Comparison of ENCODE assay signal across 8 mouse cellular contexts in the genomic region with DNA sequence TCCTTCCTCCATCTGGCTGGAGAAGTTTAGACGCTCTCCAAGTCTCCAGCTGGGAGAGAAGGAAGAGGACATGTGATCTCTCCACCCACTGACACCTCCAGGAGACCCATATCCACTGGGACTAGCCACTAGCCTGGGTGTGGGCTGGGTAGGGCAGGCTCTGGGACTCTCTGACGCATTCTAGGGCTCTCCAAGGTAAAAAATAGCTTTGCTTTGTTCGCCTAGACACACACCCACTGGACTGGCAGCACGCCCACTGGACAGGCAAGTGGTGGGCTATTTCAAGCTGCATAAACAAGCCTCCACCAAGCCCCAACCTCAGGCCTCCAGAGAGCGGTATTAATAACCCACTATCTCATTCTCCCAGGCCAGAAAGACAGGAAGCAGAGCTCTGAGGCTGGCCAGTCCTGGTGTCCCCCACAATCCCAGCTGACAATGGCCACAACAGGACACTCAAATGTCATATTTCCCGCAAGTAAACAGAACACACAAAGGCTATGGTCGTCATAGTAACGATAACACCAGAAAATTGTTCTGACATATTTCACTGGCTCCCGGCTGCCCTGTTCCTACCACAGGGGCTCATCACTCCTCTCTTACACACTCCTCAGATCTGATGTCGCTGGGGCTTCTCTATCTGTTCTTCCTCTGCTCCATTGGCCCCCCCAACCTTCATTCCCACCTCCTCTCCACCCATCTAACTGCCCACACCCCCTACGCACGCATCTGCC. TPM values are rescaled to one million over a fixed set of nuclear protein-coding genes. Genes with fewer than 3 reads are reported as not detected.
A peak's percentile ranks its signal among the peaks of the same experiment; 100 is the strongest.
DNase-seq lines count a peak whose midpoint lies in the region; ATAC-seq lines count a peak whose summit lies in the region.

No protein-coding gene starts in this region.

- no peak overlapping the region for H3K9ac ChIP-seq in kidney, embryonic 15.5 days
- H3K9ac ChIP-seq in liver, embryonic 16.5 days (ENCODE audit: low read depth, low read length) = no peak overlapping the region

- no peak overlapping the region for H3K4me3 ChIP-seq in kidney, embryonic 15.5 days (replicated peaks)
- H3K4me3 ChIP-seq in liver, embryonic 16.5 days (ENCODE audit: low read depth, low read length) = no peak overlapping the region

- H3K9me3 ChIP-seq in kidney, embryonic 15.5 days (replicated peaks) = no peaks in the 10 kb centered on the region
- no peaks in the 10 kb centered on the region for H3K9me3 ChIP-seq in liver, embryonic 16.5 days (replicated peaks; ENCODE audit: control insufficient read depth, low read length)

- H3K4me2 ChIP-seq in kidney, embryonic 15.5 days = no peak overlapping the region
- no peak overlapping the region for H3K4me2 ChIP-seq in liver, embryonic 16.5 days (ENCODE audit: low read depth, low read length)

- no peaks in the 10 kb centered on the region for H3K27me3 ChIP-seq in kidney, embryonic 15.5 days
- H3K27me3 ChIP-seq in liver, embryonic 16.5 days (ENCODE audit: control insufficient read depth, insufficient read depth, low read depth, low read length) = no peaks in the 10 kb centered on the region

- H3K36me3 ChIP-seq in kidney, embryonic 15.5 days = no peaks in the 10 kb centered on the region
- H3K36me3 ChIP-seq in liver, embryonic 16.5 days (ENCODE audit: control insufficient read depth, insufficient read depth) = no peaks in the 10 kb centered on the region

- WGBS in kidney, embryonic 15.5 days = 68% methylated on average over 12 of the region's 12 CpGs
- 32% methylated on average over 12 of the region's 12 CpGs for WGBS in liver, embryonic 16.5 days (ENCODE audit: insufficient replicate concordance)

- no peaks in the 10 kb centered on the region for H3K4me1 ChIP-seq in kidney, embryonic 15.5 days
- H3K4me1 ChIP-seq in liver, embryonic 16.5 days (ENCODE audit: control insufficient read depth, low read depth, low read length) = no peaks in the 10 kb centered on the region

- H3K27ac ChIP-seq in kidney, embryonic 15.5 days = peak overlapping the region; percentile 67
- H3K27ac ChIP-seq in liver, embryonic 16.5 days (ENCODE audit: low read length) = no peak overlapping the region

- peak; percentile 86 for ATAC-seq in kidney, embryonic 15.5 days (replicated peaks; ENCODE audit: low FRiP score)
- peak; percentile 43 for ATAC-seq in liver, embryonic 16.5 days (ENCODE audit: low read depth)

- peak; percentile 16 to 57 for DNase-seq in cerebellum, postnatal 14 days
- no peak for DNase-seq in cerebellum, adult 11-12 months
- peak; percentile 34 to 42 for DNase-seq in adrenal gland, postnatal 36 days
- peak; percentile 97 for DNase-seq in heart, adult 18-20 months
- DNase-seq in right cerebral cortex, postnatal 4 days = peak; percentile 26
- no peak for DNase-seq in cerebellum, postnatal 36 days

RNA-seq across cellular contexts. Expression of gene Ssu2, which starts 14.3 kb away (rescaled TPM):
- total RNA-seq in adrenal gland, postnatal 36 days (2021) = 10 to 100 TPM in 1 of 2 experiments, under 1 TPM in 1; 0.40 to 32.8 TPM
- total RNA-seq in heart, adult 18-20 months (2021) = 1 to 10 TPM in 1 of 2 experiments, under 1 TPM in 1; 0.72 to 1.1 TPM
- 3.2 and 3.5 TPM in 2 replicates for polyA plus RNA-seq in kidney, embryonic 15.5 days (2015; fragmentation: Nextera tagmentation; extraction: Ambion mirVana)
- 0.06 TPM in 1 of 2 replicates, not detected in the other for polyA plus RNA-seq in liver, embryonic 16.5 days (2015; fragmentation: Nextera tagmentation; extraction: Ambion mirVana)

RNA-seq across cellular contexts. Expression of gene Cav3, which starts 57.2 kb away (rescaled TPM):
- not detected for total RNA-seq in adrenal gland, postnatal 36 days (2021)
- 10 to 100 TPM; 62.8 to 77.7 TPM for total RNA-seq in heart, adult 18-20 months (2021)
- polyA plus RNA-seq in kidney, embryonic 15.5 days (2015; fragmentation: Nextera tagmentation; extraction: Ambion mirVana) = 2.1 and 5.2 TPM in 2 replicates
- 1.3 and 2.5 TPM in 2 replicates for polyA plus RNA-seq in liver, embryonic 16.5 days (2015; fragmentation: Nextera tagmentation; extraction: Ambion mirVana)

Comparison
In these comparisons a context has a peak if more than half of its experiments do, and no peak if none do; other contexts are left out.
1. DNase-seq: peak in cerebellum, postnatal 14 days (2 of 2), adrenal gland, postnatal 36 days (2 of 2), heart, adult 18-20 months (2 of 2) and right cerebral cortex, postnatal 4 days (single experiment); none in cerebellum, adult 11-12 months (single experiment) and cerebellum, postnatal 36 days (0 of 2).
2. RNA of gene Cav3, which starts 57.2 kb away (total RNA-seq): 62.8 to 77.7 TPM in heart, adult 18-20 months; not detected in adrenal gland, postnatal 36 days; every median in the first group is over 10 times any median in the second.